Mouse (Mus musculus) liver, postnatal 0 days (tissue): ENCODE data around the gene Kif14. TPM values are rescaled to one million over a fixed set of nuclear protein-coding genes. Genes with fewer than 3 reads are reported as not detected.
A peak's percentile ranks its signal among the peaks of the same experiment; 100 is the strongest.

Experiments
- ATAC-seq: fragments of 200-750 bp; cut with Nextera tagmentation; 2 replicates; pipeline ENCODE4 v1.8.0; 2017; ENCODE audit warnings: mild to moderate bottlenecking, moderate library complexity
- DNase-seq: peaks from one replicate; pipeline ENCODE4 v3.0.0-alpha.2; 2016
- H3K27ac ChIP-seq: fragments of 300-500 bp; sonication (generic); 2 replicates; pipeline ENCODE4 v1.5.1; 2014; ENCODE audit warnings: antibody characterized with exemption, moderate library complexity, mild to moderate bottlenecking, low read depth
- H3K27me3 ChIP-seq: fragments of 300-500 bp; sonication (generic); 2 replicates; pipeline ENCODE4 v1.6.1; 2014; ENCODE audit warnings: low read length, control low read depth, mixed read lengths; ENCODE audit not compliant: insufficient read depth
- H3K36me3 ChIP-seq: fragments of 300-500 bp; sonication (generic); replicated peaks from 2 replicates; pipeline ENCODE4 v1.6.1; 2014; ENCODE audit warnings: mild to moderate bottlenecking, control low read depth, low read length, moderate library complexity, mixed read lengths; ENCODE audit not compliant: insufficient read depth
- H3K4me1 ChIP-seq: fragments of 300-500 bp; sonication (generic); 2 replicates; pipeline ENCODE4 v1.6.1; 2014; ENCODE audit warnings: antibody characterized with exemption, mild to moderate bottlenecking, control low read depth; ENCODE audit not compliant: insufficient read depth
- H3K4me2 ChIP-seq: fragments of 300-500 bp; sonication (generic); 2 replicates; pipeline ENCODE4 v1.6.1; 2014; ENCODE audit warnings: low read depth, mild to moderate bottlenecking, low read length, moderate library complexity, mixed read lengths
- H3K4me3 ChIP-seq: fragments of 300-500 bp; sonication (generic); 2 replicates; pipeline ENCODE4 v1.5.1; 2014; ENCODE audit warnings: low read depth, low read length
- H3K9ac ChIP-seq: fragments of 300-500 bp; sonication (generic); replicated peaks from 2 replicates; pipeline ENCODE4 v1.6.1; 2014; ENCODE audit warnings: mild to moderate bottlenecking, moderate library complexity
- H3K9me3 ChIP-seq: fragments of 300-500 bp; sonication (generic); 2 replicates; pipeline ENCODE4 v1.6.1; 2016; ENCODE audit warnings: mild to moderate bottlenecking, control low read depth, low read length, mixed read lengths
- CTCF ChIP-seq: sonication (generic); IDR thresholded peaks from 2 replicates; pipeline ENCODE4 v1.5.1; 2016; ENCODE audit warnings: antibody characterized with exemption, low read depth
- EP300 ChIP-seq: IDR thresholded peaks from 2 replicates; pipeline ENCODE4 v1.6.1; 2016; ENCODE audit warnings: antibody characterized with exemption, low read depth, mild to moderate bottlenecking
- WGBS: fragments of 180-500 bp; shearing (Covaris S2); extraction: QIAGEN DNeasy Blood & Tissue Kit; methylation state at CpG from one replicate; pipeline ENCODE4 v1.1.7; 2014; ENCODE audit not compliant: insufficient replicate concordance; 5-methylcytosine and 5-hydroxymethylcytosine counted together
- polyA plus RNA-seq: library from polyadenylated mRNA; unstranded; fragments of >200 nt; fragmentation: Nextera tagmentation; extraction: Ambion mirVana; gene quantifications from 2 replicates; pipeline ENCODE4 v1.2.1, GENCODE M21; 2015

Gene Kif14
- polyA plus RNA-seq, 1 experiment from 2014 or later: 2.3 TPM

DNA sequence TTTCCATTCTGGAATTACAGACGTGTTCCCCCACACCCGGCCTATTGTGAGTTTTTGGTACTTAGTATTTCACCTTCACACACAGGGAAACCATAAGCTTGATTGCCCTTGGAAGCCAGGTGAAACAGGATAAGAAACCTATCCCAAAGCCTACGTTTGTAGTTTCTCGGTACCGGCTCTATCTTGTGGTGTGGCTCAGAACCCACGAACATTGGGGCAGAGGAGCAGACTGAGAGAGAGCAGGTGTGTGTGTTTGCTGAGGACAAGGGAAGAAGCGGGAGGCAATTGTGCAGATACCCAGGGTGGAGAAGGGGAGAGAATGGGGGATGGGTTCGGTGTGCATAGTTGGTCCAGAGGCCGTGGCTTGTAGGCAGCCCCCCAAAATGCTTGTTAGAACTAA is 104.8 kb downstream of the Kif14 start:
- ATAC-seq (no peak), DNase-seq (no peak)
- Histone ChIP-seq H3K4me2 (no peak overlapping the region), H3K9me3 (no peaks in the 10 kb centered on the region), H3K27me3 (no peaks in the 10 kb centered on the region), H3K4me3 (no peak overlapping the region), H3K27ac (no peak overlapping the region), H3K4me1 (no peaks in the 10 kb centered on the region), H3K36me3 (no peaks in the 10 kb centered on the region), H3K9ac (no peak overlapping the region)
- TF ChIP-seq EP300 (no peak), CTCF (no peak)
- WGBS: 79% methylated on average over 9 of the region's 9 CpGs

DNA sequence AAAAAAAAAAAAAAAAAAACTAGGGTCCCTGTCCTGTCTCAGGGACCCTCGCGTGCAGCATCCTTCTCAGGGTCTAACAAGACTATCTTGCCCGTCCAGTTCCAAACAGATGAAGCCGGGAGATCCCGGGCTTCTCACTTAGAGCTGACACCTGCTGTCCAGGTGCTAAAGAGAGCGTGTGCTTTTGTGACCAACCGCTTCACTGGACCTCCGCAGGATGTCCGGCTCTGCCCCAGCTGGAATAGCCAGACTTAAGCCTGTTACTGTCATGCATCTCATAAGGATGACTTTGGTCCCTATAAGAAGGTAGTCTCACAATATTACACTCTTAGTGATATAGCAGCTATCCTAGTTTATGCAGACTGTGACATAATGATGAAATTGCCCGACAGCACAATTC is 105.4 kb downstream of the Kif14 start:
- ATAC-seq (no peak), DNase-seq (no peak)
- H3K4me3 ChIP-seq: no peak overlapping the region
- H3K9me3 ChIP-seq: no peaks in the 10 kb centered on the region
- no peak overlapping the region for H3K4me2 ChIP-seq
- no peaks in the 10 kb centered on the region for H3K4me1 ChIP-seq
- H3K27ac ChIP-seq: no peak overlapping the region
- no peak for TF ChIP-seq CTCF
- no peak for TF ChIP-seq EP300
- H3K9ac ChIP-seq: no peak overlapping the region
- no peaks in the 10 kb centered on the region for H3K36me3 ChIP-seq
- 90% methylated on average over 10 of the region's 10 CpGs for WGBS
- H3K27me3 ChIP-seq: no peaks in the 10 kb centered on the region

DNA sequence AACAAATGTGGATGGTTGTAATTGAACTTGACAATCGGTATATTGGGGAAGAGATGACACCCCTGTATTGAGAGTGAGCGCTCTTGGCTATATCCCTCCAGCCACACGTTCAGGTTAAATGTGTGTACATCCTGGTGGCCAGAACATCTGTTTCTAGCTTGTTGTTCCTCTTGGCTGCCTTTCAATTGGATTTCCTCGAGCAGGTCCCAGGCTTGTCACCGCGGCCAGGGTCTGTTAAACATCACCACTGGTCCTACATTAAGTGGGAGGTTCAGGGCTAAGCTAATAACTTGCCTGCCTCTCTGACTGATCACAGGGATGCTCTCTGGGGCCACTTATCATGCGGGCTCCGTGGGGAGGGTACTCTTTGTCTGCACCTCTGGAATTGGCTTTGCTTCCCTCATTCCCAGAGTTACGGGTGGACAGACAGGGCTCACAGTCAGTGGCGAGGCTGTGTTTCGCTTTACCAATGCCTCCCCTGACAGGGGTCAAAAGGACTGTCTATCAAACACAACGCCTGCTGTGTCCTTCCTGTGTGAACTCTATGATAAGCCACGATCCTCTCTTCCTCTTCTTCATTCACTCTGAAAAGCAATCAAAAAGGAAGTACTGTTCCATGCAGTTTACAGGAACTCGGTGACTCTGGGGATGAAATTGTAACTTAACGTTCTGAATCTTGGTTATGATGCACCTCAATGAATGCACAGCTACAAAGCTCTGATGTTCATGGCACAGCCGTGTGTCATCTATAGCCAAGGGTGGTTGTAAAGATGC is 111.9 kb downstream of the Kif14 start:
- TF ChIP-seq CTCF: no peak
- TF ChIP-seq EP300: no peak
- DNase-seq (no peak), ATAC-seq (no peak)
- H3K9me3 ChIP-seq: no peaks in the 10 kb centered on the region
- 16% methylated on average over 16 of the region's 16 CpGs for WGBS
- no peak overlapping the region for H3K27ac ChIP-seq
- no peak overlapping the region for H3K4me3 ChIP-seq
- no peak overlapping the region for H3K9ac ChIP-seq
- peaks cover 7% of the 10 kb centered on the region for H3K4me1 ChIP-seq
- H3K36me3 ChIP-seq: no peaks in the 10 kb centered on the region
- H3K4me2 ChIP-seq: peak overlapping the region; percentile 42
- H3K27me3 ChIP-seq: no peaks in the 10 kb centered on the region

DNA sequence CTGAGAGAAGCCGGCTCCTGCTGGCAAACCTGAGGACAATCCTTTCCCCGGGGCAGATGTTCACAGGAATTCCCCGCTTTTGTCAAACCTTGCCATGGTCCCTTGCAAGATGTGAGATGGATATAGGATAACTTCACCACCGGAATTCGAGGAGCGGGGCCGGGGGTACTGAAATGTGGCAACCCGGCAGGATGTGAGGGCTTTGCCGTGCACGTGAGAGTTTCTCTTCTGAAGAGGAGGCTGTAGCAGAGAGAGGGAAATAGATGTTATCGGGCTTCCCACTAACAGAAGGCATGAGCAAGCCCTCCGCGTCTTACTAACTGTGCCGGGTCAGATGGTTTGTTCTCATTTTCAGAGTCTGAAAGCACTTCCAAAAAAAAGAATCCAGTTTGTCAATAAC is 113.2 kb downstream of the Kif14 start:
- no peak for ATAC-seq
- Histone ChIP-seq H3K27ac (no peak overlapping the region), H3K9ac (no peak overlapping the region), H3K27me3 (no peaks in the 10 kb centered on the region), H3K36me3 (no peaks in the 10 kb centered on the region), H3K4me2 (peak overlapping the region; percentile 35; the same call in 1 of the 2 replicates), H3K9me3 (no peaks in the 10 kb centered on the region), H3K4me1 (peaks cover 7% of the 10 kb centered on the region), H3K4me3 (no peak overlapping the region)
- no peak for TF ChIP-seq CTCF
- TF ChIP-seq EP300: no peak
- 35% methylated on average over 14 of the region's 14 CpGs for WGBS
- no peak for DNase-seq

DNA sequence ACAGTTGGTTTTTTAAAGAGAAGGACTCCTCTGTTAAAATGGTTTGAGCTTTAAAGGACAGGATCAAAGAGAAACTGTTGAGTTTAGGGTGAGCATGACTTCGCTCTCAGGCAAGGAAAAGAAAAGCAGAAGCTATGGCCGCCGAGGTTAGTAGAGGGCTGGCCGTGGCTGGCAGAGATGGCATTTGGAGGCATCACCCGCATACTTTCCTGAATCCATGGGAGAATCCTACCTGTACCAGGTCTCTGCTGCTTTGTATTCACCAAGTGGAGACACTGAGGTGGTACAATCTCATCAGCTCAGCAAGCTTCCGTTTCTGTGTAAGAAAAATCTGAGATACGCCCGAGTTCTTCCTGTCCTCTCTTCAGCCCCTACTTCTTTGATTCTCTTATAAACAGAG is 114.1 kb downstream of the Kif14 start:
- no peak overlapping the region for H3K4me3 ChIP-seq
- H3K27ac ChIP-seq: no peak overlapping the region
- H3K4me1 ChIP-seq: peaks cover 7% of the 10 kb centered on the region
- H3K36me3 ChIP-seq: no peaks in the 10 kb centered on the region
- no peak for DNase-seq
- H3K27me3 ChIP-seq: no peaks in the 10 kb centered on the region
- H3K9me3 ChIP-seq: no peaks in the 10 kb centered on the region
- H3K4me2 ChIP-seq: no peak overlapping the region
- no peak for ATAC-seq
- no peak for TF ChIP-seq EP300
- TF ChIP-seq CTCF: no peak
- H3K9ac ChIP-seq: no peak overlapping the region
- WGBS: 50% methylated on average over 8 of the region's 8 CpGs

Other genes with a start within 250 kb of the Kif14 start
- gene Inava, start 232.1 kb upstream of the Kif14 start, polyA plus RNA-seq: 0.09 TPM in 2 replicates
- gene Gpr25, start 205.5 kb upstream of the Kif14 start, polyA plus RNA-seq: not detected in 2 replicates
- 3.1 and 3.4 TPM in 2 replicates for gene Camsap2, start 120.2 kb upstream of the Kif14 start, polyA plus RNA-seq
- 4.5 and 4.7 TPM in 2 replicates for gene Ddx59, start 51.1 kb upstream of the Kif14 start, polyA plus RNA-seq
- gene Zfp281, start 158.6 kb downstream of the Kif14 start, polyA plus RNA-seq: 7.2 TPM in 2 replicates